Mouse (Mus musculus) midbrain, embryonic 15.5 days (tissue): ENCODE results near the gene Lhfpl3. TPM values are rescaled to one million over a fixed set of nuclear protein-coding genes. Genes with fewer than 3 reads are reported as not detected.

Experiments used
- ATAC-seq: fragments of 200-750 bp; cut with Nextera tagmentation; replicated peaks from 2 replicates; pipeline ENCODE4 v1.8.0; 2017; ENCODE audit warnings: moderate TSS enrichment
- H3K27ac ChIP-seq: fragments of 300-500 bp; sonication (generic); 2 replicates; pipeline ENCODE4 v1.5.1; 2015; ENCODE audit warnings: mild to moderate bottlenecking, inconsistent platforms
- H3K27me3 ChIP-seq: fragments of 300-500 bp; sonication (generic); replicated peaks from 2 replicates; pipeline ENCODE4 v1.6.1; 2015; ENCODE audit warnings: inconsistent platforms
- H3K36me3 ChIP-seq: fragments of 300-500 bp; sonication (generic); replicated peaks from 2 replicates; pipeline ENCODE4 v1.6.1; 2015; ENCODE audit warnings: inconsistent platforms
- H3K4me1 ChIP-seq: fragments of 300-500 bp; sonication (generic); 2 replicates; pipeline ENCODE4 v1.6.1; 2015; ENCODE audit warnings: inconsistent platforms
- H3K4me2 ChIP-seq: fragments of 300-500 bp; sonication (generic); 2 replicates; pipeline ENCODE4 v1.6.1; 2015; ENCODE audit warnings: inconsistent platforms, mild to moderate bottlenecking, moderate library complexity
- H3K4me3 ChIP-seq: fragments of 300-500 bp; sonication (generic); 2 replicates; pipeline ENCODE4 v1.5.1; 2015; ENCODE audit warnings: mild to moderate bottlenecking, inconsistent platforms
- H3K9ac ChIP-seq: fragments of 300-500 bp; sonication (generic); 2 replicates; pipeline ENCODE4 v1.6.1; 2015; ENCODE audit warnings: mild to moderate bottlenecking, inconsistent platforms
- H3K9me3 ChIP-seq: fragments of 300-500 bp; sonication (generic); 2 replicates; pipeline ENCODE4 v1.6.1; 2016; ENCODE audit warnings: inconsistent platforms
- WGBS: fragments of 180-500 bp; shearing (Covaris S2); methylation state at CpG from one replicate; pipeline ENCODE4 v1.1.7; 2015; ENCODE audit warnings: mixed read lengths; 5-methylcytosine and 5-hydroxymethylcytosine counted together
- polyA plus RNA-seq: library from polyadenylated mRNA; unstranded; fragments of >200 nt; fragmentation: Nextera tagmentation; extraction: Ambion mirVana; gene quantifications from 2 replicates; pipeline ENCODE4 v1.2.1, GENCODE M21; 2015

Gene Lhfpl3
- polyA plus RNA-seq, 1 experiment from 2014 or later = 21.0 TPM

DNA sequence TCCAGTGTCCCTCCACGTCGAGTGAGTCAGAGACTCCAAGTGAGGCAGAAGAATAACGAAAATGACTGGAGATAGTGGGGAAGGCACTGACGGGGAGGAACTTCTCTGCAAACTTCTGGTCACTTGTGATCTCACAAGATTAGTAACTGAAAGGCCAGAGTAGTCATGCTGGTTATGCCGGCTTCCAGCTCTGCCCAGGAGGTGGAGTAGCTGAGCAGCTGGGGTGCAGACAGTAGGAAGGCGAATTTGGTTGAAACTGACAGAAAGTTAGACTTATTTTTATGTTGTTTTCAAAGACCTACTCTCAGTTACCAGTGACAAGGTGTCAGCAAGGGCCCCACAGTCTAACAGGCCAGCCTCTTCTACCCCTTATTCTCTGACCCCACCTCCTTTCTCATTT is 217.4 kb downstream of the Lhfpl3 start:
- Histone ChIP-seq H3K4me2 (no peak overlapping the region), H3K4me3 (no peak overlapping the region), H3K36me3 (no peaks in the 10 kb centered on the region), H3K9ac (no peak overlapping the region), H3K9me3 (no peaks in the 10 kb centered on the region), H3K4me1 (no peaks in the 10 kb centered on the region), H3K27me3 (no peaks in the 10 kb centered on the region), H3K27ac (no peak overlapping the region)
- WGBS = 76% methylated on average over 6 of the region's 6 CpGs
- ATAC-seq = no peak

DNA sequence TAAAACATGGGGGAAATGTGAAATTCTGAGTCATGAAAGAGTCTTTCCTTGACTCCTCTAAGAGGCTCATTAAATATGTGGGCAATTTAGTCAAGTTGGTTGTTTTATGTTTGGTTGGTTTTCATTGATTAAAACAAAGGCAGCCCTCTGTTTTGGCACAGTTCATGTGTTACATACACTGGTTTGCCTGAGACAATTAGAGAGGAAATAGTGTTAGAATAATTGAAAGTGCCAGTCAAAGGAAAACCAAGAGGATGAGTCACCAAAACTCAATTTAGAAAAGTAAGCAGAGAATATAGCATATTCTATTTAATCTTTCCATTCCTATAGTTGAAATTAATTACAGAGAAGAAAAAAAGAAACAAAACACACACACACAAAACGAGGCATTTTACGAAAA is 240.9 kb downstream of the Lhfpl3 start:
- Histone ChIP-seq H3K4me3 (no peak overlapping the region), H3K27me3 (no peaks in the 10 kb centered on the region), H3K9me3 (no peaks in the 10 kb centered on the region), H3K27ac (no peak overlapping the region), H3K36me3 (no peaks in the 10 kb centered on the region), H3K4me2 (no peak overlapping the region), H3K4me1 (no peaks in the 10 kb centered on the region), H3K9ac (no peak overlapping the region)
- ATAC-seq = no peak
- 90% methylated on average over 2 of the region's 2 CpGs for WGBS

DNA sequence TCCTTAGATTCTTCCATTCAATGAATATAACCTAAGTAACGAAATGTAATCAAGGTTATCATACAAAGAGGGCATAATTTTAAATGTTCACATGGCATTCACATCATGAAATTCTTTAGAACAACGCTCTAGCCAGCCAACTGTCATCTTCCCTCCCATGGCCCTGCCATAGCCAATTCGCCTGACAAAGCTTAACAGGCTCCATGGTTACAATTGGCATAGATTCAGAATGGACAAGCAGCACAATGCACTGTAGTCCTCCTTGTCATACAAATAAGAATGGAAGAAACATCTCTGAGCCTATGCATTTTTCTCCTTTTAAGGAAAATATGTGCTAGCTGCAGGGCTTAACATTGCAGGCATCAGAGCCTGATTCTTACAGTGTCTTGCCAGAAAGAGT is 254.0 kb downstream of the Lhfpl3 start:
- H3K27me3 ChIP-seq = no peaks in the 10 kb centered on the region
- 64% methylated on average over 3 of the region's 3 CpGs for WGBS

DNA sequence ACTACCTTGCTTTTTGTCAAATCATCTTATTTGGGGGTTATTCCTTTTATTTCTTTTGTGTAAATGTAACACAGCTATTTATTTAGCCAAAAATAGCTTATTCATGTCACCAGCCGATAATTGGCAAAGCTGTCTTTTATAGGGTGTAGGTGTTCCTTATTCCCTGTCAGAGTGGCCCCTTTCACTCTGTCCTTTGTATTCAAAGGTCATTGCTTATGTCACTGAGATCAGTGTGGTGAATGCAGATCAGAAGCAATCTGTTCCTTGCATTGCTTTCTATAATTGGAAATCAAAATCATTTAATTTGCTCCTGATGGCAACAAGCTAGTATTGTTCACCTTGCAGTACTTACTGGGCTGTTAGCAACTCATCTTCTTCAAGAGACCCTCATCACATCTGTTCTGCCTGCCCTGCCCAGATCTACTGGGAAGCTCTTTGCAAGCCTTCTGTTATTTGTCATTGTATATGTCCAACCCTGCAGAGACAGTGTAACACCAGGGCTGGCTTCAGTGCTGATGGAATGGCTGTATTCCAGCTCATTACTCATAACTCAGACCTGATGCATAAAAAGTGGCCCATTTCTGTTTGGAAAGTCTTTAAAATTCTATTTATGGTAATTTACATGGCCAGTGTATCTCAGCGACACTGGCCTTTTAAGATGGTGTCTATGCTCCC is 257.4 kb downstream of the Lhfpl3 start:
- Histone ChIP-seq H3K4me1 (no peaks in the 10 kb centered on the region), H3K4me2 (no peak overlapping the region), H3K4me3 (no peak overlapping the region), H3K27ac (no peak overlapping the region), H3K9me3 (no peaks in the 10 kb centered on the region), H3K27me3 (no peaks in the 10 kb centered on the region), H3K36me3 (no peaks in the 10 kb centered on the region), H3K9ac (no peak overlapping the region)
- no peak for ATAC-seq
- WGBS = 70% methylated on average over 2 of the region's 2 CpGs

More for the DNA sequence above, 254.0 kb downstream of the Lhfpl3 start:
- Histone ChIP-seq H3K9me3 (no peaks in the 10 kb centered on the region), H3K4me2 (no peak overlapping the region), H3K4me3 (no peak overlapping the region), H3K27ac (no peak overlapping the region), H3K36me3 (no peaks in the 10 kb centered on the region), H3K4me1 (no peaks in the 10 kb centered on the region), H3K9ac (no peak overlapping the region)
- ATAC-seq = no peak

DNA sequence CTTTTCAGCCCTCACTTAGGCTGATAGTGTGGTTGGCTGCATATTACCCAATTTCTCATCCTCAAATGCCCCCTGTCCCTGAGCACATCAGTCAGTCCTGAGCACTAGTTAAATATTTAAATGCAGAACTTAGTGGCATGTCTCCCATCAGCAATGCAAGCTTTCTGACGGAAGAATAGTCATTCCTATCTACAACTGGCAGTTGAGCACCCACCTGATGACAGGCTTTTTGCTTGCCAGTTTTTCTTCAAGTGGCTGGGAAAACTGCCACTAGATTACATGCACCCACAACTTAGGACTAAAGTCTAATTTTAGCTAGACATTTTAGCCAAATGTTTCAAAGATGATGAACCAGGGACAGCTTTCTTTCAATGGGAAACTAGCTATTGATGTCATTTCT is 260.3 kb downstream of the Lhfpl3 start:
- Histone ChIP-seq H3K27ac (no peak overlapping the region), H3K27me3 (no peaks in the 10 kb centered on the region), H3K36me3 (no peaks in the 10 kb centered on the region), H3K9me3 (no peaks in the 10 kb centered on the region), H3K4me1 (no peaks in the 10 kb centered on the region), H3K4me3 (no peak overlapping the region), H3K9ac (no peak overlapping the region), H3K4me2 (no peak overlapping the region)
- ATAC-seq = no peak
- WGBS = 82% methylated on average over 1 of the region's 1 CpGs

DNA sequence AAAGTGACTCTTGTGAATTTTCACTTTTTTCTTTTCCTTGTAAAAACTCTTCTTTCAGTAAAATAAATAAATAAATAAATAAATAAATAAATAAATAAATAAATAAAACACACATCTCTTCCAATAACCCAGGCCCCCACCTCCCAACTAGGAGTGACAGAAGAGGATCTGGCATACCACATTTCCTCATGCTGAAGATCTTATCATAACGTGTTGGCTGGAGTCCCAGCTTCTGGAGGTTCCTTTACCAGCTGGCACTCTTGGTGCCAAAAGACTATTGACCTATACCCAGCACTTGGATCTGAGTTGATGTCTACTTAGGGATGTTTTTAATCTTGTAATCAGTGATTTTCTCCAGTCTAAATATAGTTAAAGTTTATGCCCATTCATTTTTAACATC is 264.6 kb downstream of the Lhfpl3 start:
- Histone ChIP-seq H3K4me3 (no peak overlapping the region), H3K9ac (no peak overlapping the region), H3K36me3 (no peaks in the 10 kb centered on the region), H3K27me3 (no peaks in the 10 kb centered on the region), H3K4me2 (no peak overlapping the region), H3K27ac (no peak overlapping the region), H3K9me3 (no peaks in the 10 kb centered on the region), H3K4me1 (no peaks in the 10 kb centered on the region)
- WGBS = 65% methylated on average over 1 of the region's 1 CpGs
- no peak for ATAC-seq

DNA sequence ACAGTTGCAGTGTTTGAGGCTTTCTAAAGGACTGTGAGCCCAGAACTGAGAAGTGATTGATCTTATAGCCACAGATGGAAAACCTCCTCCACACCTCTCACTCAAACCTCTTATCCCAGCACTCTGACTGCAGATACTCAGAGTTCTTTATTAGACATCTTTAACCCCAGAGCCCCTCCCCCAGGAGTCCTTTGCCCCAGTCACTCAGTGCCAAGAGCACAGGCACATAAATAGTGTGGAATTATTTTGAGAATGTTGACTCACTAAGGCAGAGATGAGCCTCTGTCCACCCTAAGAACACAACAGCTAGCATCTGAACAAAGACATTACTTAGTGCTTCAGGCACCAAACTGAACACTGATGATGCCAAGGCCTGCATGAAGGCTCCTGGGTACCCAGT is 268.1 kb downstream of the Lhfpl3 start:
- 0 out of 2 replicates have a peak, but pooled peaks have one; percentile 33 for ATAC-seq
- no peaks in the 10 kb centered on the region for H3K27me3 ChIP-seq
- H3K4me1 ChIP-seq = no peaks in the 10 kb centered on the region
- H3K4me3 ChIP-seq = no peak overlapping the region
- no peaks in the 10 kb centered on the region for H3K36me3 ChIP-seq
- no peaks in the 10 kb centered on the region for H3K9me3 ChIP-seq
- no peak overlapping the region for H3K9ac ChIP-seq
- H3K4me2 ChIP-seq = no peak overlapping the region
- H3K27ac ChIP-seq = no peak overlapping the region

DNA sequence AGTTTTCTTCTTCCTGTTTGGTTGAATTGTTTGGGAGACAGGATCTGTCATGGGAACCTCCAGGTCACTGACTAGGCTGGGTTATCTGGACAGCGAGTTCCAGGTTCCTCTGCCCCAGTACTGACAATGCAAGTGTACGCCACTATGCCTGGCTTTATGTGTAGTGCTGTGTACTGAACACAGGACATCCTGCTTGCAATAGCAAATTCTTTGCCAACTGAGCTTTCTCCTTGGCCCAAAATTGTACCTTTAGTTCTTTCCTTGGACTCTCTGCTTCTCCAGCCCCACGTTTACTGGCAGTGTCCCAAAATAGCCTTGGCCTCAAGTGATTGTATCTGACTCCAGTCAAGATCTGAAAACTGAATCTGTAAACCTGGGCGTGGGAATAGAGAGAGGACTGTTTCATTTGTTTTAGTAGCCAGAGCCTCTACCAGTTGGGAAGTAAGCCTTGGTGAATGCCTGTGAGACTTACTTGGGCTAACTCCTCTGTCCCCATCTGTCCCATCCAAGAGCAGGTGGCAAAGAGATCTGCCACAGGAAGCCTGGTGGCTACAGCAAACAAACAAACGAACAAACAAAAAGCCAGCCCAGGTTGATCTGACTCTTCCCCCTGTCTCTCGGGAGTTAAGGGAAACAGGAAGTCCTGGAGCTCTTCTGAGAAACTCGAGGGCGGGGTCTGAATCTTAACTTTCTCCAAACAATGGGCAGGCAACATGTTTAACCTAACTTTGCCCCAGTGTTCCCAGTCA is 269.9 kb downstream of the Lhfpl3 start:
- no peaks in the 10 kb centered on the region for H3K36me3 ChIP-seq
- H3K9me3 ChIP-seq = no peaks in the 10 kb centered on the region
- no peaks in the 10 kb centered on the region for H3K27me3 ChIP-seq
- H3K27ac ChIP-seq = no peak overlapping the region
- H3K4me3 ChIP-seq = no peak overlapping the region
- 83% methylated on average over 8 of the region's 8 CpGs for WGBS
- H3K4me1 ChIP-seq = no peaks in the 10 kb centered on the region
- no peak for ATAC-seq
- H3K9ac ChIP-seq = no peak overlapping the region
- H3K4me2 ChIP-seq = no peak overlapping the region

DNA sequence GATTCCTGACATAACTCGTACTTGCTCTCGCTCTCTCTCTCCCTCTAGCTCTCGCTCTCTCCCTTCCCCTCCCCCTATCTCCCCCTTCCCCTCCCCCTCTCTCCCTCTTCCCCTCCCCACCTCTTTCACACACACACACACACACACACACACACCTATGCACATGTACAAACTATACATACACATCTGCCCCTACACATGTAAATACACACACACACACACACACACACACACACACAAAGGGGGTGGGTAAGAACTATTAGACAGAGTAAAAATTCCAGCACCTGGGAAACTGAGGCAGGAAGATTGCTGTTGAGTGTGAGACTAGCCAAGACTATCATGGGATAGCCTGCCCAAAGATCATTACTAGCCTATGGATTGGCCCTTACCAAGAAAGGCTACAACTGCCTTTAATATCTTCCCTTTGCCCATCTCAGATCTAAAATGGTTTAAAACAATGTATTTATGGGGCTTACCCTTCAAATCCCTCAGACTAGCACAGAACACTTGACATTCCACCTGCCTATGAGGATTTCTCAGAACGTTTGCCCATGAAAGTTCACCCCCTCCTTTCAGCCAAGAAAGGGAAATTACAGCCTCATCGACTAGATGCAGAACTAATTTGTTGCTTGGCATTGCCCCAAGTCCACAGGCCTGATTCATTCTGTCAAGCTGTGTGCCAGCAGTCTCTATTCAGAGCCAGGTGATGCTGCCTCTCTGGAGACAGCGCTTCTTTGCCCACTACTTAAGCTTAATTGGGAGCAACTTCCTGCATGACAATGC is 289.3 kb downstream of the Lhfpl3 start:
- Histone ChIP-seq H3K4me3 (no peak overlapping the region), H3K4me2 (no peak overlapping the region), H3K27ac (0 out of 2 replicates have a peak overlapping the region, but pooled peaks have one; percentile 17), H3K27me3 (no peaks in the 10 kb centered on the region), H3K9me3 (no peaks in the 10 kb centered on the region), H3K9ac (no peak overlapping the region), H3K4me1 (peaks cover 3% of the 10 kb centered on the region; the same call in 1 of the 2 replicates), H3K36me3 (no peaks in the 10 kb centered on the region)
- peak; percentile 85 for ATAC-seq
- WGBS = 55% methylated on average over 6 of the region's 6 CpGs

DNA sequence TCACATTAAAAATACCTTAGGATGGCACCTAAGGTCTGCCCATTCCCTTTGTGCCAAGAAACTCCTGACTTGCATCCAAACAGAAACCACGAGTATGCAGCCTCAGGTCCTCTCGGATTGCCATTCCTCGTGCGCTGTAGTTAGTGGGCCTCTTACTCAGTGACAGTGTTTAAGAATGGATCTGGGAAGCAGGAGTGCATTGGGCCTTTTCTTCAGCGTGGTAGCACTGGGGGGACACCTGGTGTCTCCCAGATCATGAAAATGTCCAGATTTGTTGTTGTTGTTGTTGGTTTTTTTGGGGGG is 289.8 kb downstream of the Lhfpl3 start:
- WGBS = 67% methylated on average over 5 of the region's 5 CpGs
- Histone ChIP-seq H3K9ac (no peak overlapping the region), H3K4me2 (no peak overlapping the region), H3K27ac (0 out of 2 replicates have a peak overlapping the region, but pooled peaks have one; percentile 17), H3K9me3 (no peaks in the 10 kb centered on the region), H3K4me1 (peaks cover 3% of the 10 kb centered on the region; the same call in 1 of the 2 replicates), H3K27me3 (no peaks in the 10 kb centered on the region), H3K4me3 (no peak overlapping the region), H3K36me3 (no peaks in the 10 kb centered on the region)
- ATAC-seq = peak; percentile 77; the same call in 1 of the 2 replicates

DNA sequence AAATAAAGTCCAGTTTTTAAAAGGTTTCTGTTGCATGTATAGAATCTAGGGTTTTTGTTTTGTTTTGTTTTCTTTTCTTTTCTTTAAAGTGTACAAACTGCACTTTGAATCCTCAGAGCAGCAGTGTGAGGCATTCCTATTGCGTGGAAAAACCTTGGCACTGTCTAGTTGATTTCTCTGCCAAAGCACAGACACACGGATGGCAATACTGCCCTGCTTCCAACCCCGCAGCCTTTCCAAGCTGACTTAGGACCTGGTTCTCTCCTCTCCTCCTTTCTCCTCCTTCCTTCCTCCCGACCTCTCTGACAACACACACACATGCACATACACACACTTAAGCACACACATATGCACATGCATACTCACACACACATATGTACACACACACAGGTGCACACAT is 294.6 kb downstream of the Lhfpl3 start:
- ATAC-seq = no peak
- H3K27me3 ChIP-seq = no peaks in the 10 kb centered on the region
- H3K4me3 ChIP-seq = no peak overlapping the region
- no peak overlapping the region for H3K9ac ChIP-seq
- H3K36me3 ChIP-seq = no peaks in the 10 kb centered on the region
- 66% methylated on average over 4 of the region's 4 CpGs for WGBS
- no peaks in the 10 kb centered on the region; the same call in 1 of the 2 replicates for H3K4me1 ChIP-seq
- H3K27ac ChIP-seq = no peak overlapping the region
- no peaks in the 10 kb centered on the region for H3K9me3 ChIP-seq
- H3K4me2 ChIP-seq = no peak overlapping the region

DNA sequence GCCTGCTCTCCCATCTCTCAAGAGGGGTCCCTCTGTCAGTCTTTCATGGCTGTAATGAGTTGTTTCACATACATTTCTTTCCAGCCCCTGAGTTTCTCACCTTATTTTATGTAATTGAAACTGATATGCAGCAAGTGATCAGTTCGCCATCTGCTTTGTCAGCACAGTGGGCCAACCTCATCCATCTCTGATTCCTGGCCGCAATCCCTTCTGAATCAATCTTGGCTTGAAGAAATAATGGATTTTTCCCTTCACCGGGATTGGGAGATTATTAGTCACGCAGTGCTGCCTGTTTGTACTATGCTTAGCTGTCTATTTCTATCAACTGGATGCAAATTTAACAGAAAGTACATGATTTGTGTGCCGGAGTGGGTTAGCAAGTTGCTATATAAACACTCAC is 297.0 kb downstream of the Lhfpl3 start:
- no peak overlapping the region for H3K27ac ChIP-seq
- H3K4me2 ChIP-seq = no peak overlapping the region
- no peak overlapping the region for H3K9ac ChIP-seq
- 72% methylated on average over 5 of the region's 5 CpGs for WGBS
- no peaks in the 10 kb centered on the region for H3K27me3 ChIP-seq
- ATAC-seq = no peak
- H3K4me1 ChIP-seq = no peaks in the 10 kb centered on the region
- no peaks in the 10 kb centered on the region for H3K9me3 ChIP-seq
- no peaks in the 10 kb centered on the region for H3K36me3 ChIP-seq
- no peak overlapping the region for H3K4me3 ChIP-seq
